Comparison of ENCODE assay signal across 7 mouse cellular contexts in the genomic region with DNA sequence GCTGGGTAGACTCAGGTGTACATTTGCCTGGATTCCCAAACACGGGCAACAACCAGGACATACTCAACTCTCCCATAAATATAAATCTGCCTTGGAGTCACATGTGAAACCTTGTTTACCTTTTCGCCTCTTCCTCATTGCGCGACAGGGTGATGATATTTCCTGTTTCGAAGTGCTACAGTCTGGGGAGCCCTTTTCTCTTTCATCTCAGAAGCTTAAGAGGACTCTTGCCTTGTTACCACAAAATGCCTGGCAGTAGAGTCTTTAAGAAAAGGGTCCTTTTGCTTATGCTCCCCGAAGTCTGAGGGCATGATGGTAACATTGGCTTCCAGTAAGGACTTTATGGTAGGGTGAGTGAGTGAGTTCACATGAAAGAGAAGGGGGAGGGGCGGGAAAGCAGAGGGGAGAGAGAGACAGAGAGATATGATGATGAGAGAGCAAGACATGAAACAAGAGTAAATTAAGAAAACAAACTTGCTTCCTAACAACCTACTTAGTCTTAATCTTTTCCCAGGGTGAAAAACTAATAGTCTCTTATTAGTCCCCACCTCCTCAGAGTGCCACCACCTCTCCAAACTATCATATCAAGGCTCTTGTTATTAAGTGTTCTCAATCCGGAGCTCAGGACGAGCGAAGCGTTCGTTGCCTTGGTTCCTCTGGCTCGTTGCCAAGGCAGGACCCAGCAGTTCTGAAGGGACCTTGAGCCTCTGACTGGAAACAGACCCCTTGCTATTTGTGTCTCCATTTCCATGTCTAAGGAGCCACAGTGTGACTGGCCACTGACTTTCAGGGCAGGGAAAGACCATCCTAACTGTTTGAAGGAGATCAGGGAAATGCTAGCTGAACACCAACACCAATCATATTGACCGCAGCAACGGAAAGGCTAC.
DNase-seq lines count a peak whose midpoint lies in the region; ATAC-seq lines count a peak whose summit lies in the region.

No protein-coding gene starts in this region.

- DNase-seq in right cerebral cortex, postnatal 4 days, result peak; percentile 42
- no peak for DNase-seq in right cerebral cortex, postnatal 36 days (ENCODE audit: low spot score in 2 of 2)
- peak; percentile 56 to 73 for DNase-seq in adrenal gland, postnatal 36 days
- DNase-seq in thymus, postnatal 4 days, result peak; percentile 39
- DNase-seq in urinary bladder, postnatal 10 days (ENCODE audit: low spot score), result no peak

- H3K4me2 ChIP-seq in lung, embryonic 15.5 days, result no peak overlapping the region
- H3K4me2 ChIP-seq in neural tube, embryonic 15.5 days, result no peak overlapping the region

- no peaks in the 10 kb centered on the region for H3K9me3 ChIP-seq in lung, embryonic 15.5 days
- no peaks in the 10 kb centered on the region for H3K9me3 ChIP-seq in neural tube, embryonic 15.5 days (replicated peaks)

- peak; percentile 41 for ATAC-seq in lung, embryonic 15.5 days (ENCODE audit: borderline replicate concordance, extremely low read depth, low FRiP score, low TSS enrichment)
- ATAC-seq in neural tube, embryonic 15.5 days (ENCODE audit: low FRiP score), result no peak

- H3K27ac ChIP-seq in lung, embryonic 15.5 days, result no peak overlapping the region
- H3K27ac ChIP-seq in neural tube, embryonic 15.5 days (replicated peaks), result no peak overlapping the region

- 41% methylated on average over 15 of the region's 15 CpGs for WGBS in lung, embryonic 15.5 days
- WGBS in neural tube, embryonic 15.5 days, result 68% methylated on average over 15 of the region's 15 CpGs

- H3K4me3 ChIP-seq in lung, embryonic 15.5 days, result no peak overlapping the region
- H3K4me3 ChIP-seq in neural tube, embryonic 15.5 days (replicated peaks), result no peak overlapping the region

- no peaks in the 10 kb centered on the region for H3K36me3 ChIP-seq in lung, embryonic 15.5 days
- H3K36me3 ChIP-seq in neural tube, embryonic 15.5 days, result no peaks in the 10 kb centered on the region

- no peak overlapping the region for H3K9ac ChIP-seq in lung, embryonic 15.5 days
- H3K9ac ChIP-seq in neural tube, embryonic 15.5 days (replicated peaks), result no peak overlapping the region

- H3K27me3 ChIP-seq in lung, embryonic 15.5 days, result no peaks in the 10 kb centered on the region
- H3K27me3 ChIP-seq in neural tube, embryonic 15.5 days (replicated peaks), result no peaks in the 10 kb centered on the region

- H3K4me1 ChIP-seq in lung, embryonic 15.5 days, result peaks cover 18% of the 10 kb centered on the region; the same call in 1 of the 2 replicates
- 0 out of 2 replicates have a peak, but pooled peaks cover 3% of the 10 kb centered on the region for H3K4me1 ChIP-seq in neural tube, embryonic 15.5 days

Comparison
In these comparisons a context has a peak if more than half of its experiments do, and no peak if none do; other contexts are left out.
1. DNase-seq: peak in right cerebral cortex, postnatal 4 days (single experiment), adrenal gland, postnatal 36 days (2 of 2) and thymus, postnatal 4 days (single experiment); none in right cerebral cortex, postnatal 36 days (0 of 2) and urinary bladder, postnatal 10 days (single experiment).